Mouse (Mus musculus): ENCODE results near the gene Olfr237-ps1. TPM values are rescaled to one million over a fixed set of nuclear protein-coding genes. Genes with fewer than 3 reads are reported as not detected.

The Olfr237-ps1 gene
- polyA plus RNA-seq, 1 experiment from 2014 or later = not detected

- no peak for TF ChIP-seq EP300 (IDR thresholded peaks at IDR 0.05; ENCODE audit: low read depth)
- Histone ChIP-seq H3K36me3 (replicated peaks; ENCODE audit: insufficient read depth, low read length) (no peaks in the 10 kb centered on the region), H3K27ac (ENCODE audit: low read depth) (no peak overlapping the region), H3K27me3 (ENCODE audit: insufficient read depth, low read length) (no peaks in the 10 kb centered on the region), H3K9ac (replicated peaks) (no peak overlapping the region), H3K4me3 (ENCODE audit: low read depth, low read length) (no peak overlapping the region), H3K4me2 (ENCODE audit: low read depth, low read length) (no peak overlapping the region), H3K9me3 (ENCODE audit: low read length) (no peaks in the 10 kb centered on the region), H3K4me1 (ENCODE audit: insufficient read depth) (no peaks in the 10 kb centered on the region)
- WGBS (ENCODE audit: insufficient replicate concordance) = 62% methylated on average over 6 of the region's 6 CpGs
- DNase-seq = no peak
- ATAC-seq = no peak
Observed at GRCm38 (mm10) chr6:43178584-43179501, 32.5 kb downstream of the Olfr237-ps1 start.

- ATAC-seq (no peak), DNase-seq (no peak)
- Histone ChIP-seq H3K36me3 (replicated peaks; ENCODE audit: insufficient read depth, low read length) (no peaks in the 10 kb centered on the region), H3K4me3 (ENCODE audit: low read depth, low read length) (no peak overlapping the region), H3K4me2 (ENCODE audit: low read depth, low read length) (no peak overlapping the region), H3K4me1 (ENCODE audit: insufficient read depth) (no peaks in the 10 kb centered on the region), H3K9me3 (ENCODE audit: low read length) (no peaks in the 10 kb centered on the region), H3K27ac (ENCODE audit: low read depth) (no peak overlapping the region), H3K9ac (replicated peaks) (no peak overlapping the region), H3K27me3 (ENCODE audit: insufficient read depth, low read length) (no peaks in the 10 kb centered on the region)
- TF ChIP-seq EP300 (IDR thresholded peaks at IDR 0.05; ENCODE audit: low read depth) (no peak), CTCF (IDR thresholded peaks at IDR 0.05; ENCODE audit: low read depth) (no peak)
- 77% methylated on average over 3 of the region's 3 CpGs for WGBS (ENCODE audit: insufficient replicate concordance)
Observed at GRCm38 (mm10) chr6:43190986-43191385, 44.6 kb downstream of the Olfr237-ps1 start.

DNA sequence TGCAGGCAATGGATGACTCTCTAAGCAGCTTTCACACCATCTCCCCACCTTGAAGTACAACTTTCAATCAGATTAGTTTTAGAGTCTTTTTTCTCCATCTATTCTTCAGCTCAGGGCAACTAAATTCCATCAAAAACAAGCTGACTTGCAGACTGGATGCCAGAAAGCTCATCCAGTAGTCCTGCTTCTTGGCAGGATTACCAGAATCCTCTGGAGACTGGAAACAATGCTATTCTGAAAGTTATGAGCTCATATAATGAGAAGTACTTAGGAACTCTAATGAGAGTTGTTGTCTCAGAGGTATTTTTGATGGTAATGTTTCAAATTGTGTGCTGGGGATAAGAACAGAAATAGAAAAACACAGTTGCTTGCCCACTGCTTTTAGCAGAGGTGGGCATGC, 50.4 kb downstream of the Olfr237-ps1 start, which contains the start of gene Olfr435:
TSS of gene Olfr435 (plus strand) at position 366 of the 400 bp plus-strand sequence.
- DNase-seq (no peak), ATAC-seq (no peak)
- H3K36me3 ChIP-seq (replicated peaks; ENCODE audit: insufficient read depth, low read length) = no peaks in the 10 kb centered on the region
- no peaks in the 10 kb centered on the region for H3K27me3 ChIP-seq (ENCODE audit: insufficient read depth, low read length)
- TF ChIP-seq CTCF (IDR thresholded peaks at IDR 0.05; ENCODE audit: low read depth) = no peak
- TF ChIP-seq EP300 (IDR thresholded peaks at IDR 0.05; ENCODE audit: low read depth) = no peak
- H3K9me3 ChIP-seq (ENCODE audit: low read length) = no peaks in the 10 kb centered on the region
- H3K4me1 ChIP-seq (ENCODE audit: insufficient read depth) = no peaks in the 10 kb centered on the region
- H3K27ac ChIP-seq (ENCODE audit: low read depth) = no peak within 1 kb of the TSS
- no peak within 1 kb of the TSS for H3K9ac ChIP-seq (replicated peaks)
- no peak within 1 kb of the TSS for H3K4me3 ChIP-seq (ENCODE audit: low read depth, low read length)
- no peak within 1 kb of the TSS for H3K4me2 ChIP-seq (ENCODE audit: low read depth, low read length)

DNA sequence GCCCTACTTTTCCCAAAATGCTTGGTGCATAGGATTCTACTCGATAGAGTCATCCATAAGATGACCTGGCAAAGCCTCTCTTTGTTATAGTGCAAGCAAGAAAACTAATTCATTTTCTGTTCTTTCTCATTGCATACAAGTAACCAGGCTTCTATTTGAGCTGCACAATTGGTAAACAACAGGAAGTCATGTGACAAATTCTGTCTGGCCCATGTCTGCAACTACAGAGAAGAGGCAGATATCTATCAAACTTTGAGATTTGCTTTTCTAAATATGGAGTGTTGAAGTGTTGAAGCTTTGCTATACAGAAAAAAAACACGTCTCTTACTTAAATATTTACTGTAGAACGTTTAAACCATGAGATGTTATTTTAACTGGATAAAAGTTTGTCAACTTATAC, 51.7 kb downstream of the Olfr237-ps1 start:
- Histone ChIP-seq H3K4me3 (ENCODE audit: low read depth, low read length) (no peak overlapping the region), H3K4me2 (ENCODE audit: low read depth, low read length) (no peak overlapping the region), H3K9ac (replicated peaks) (no peak overlapping the region), H3K4me1 (ENCODE audit: insufficient read depth) (no peaks in the 10 kb centered on the region), H3K27ac (ENCODE audit: low read depth) (no peak overlapping the region), H3K36me3 (replicated peaks; ENCODE audit: insufficient read depth, low read length) (no peaks in the 10 kb centered on the region), H3K27me3 (ENCODE audit: insufficient read depth, low read length) (no peaks in the 10 kb centered on the region), H3K9me3 (ENCODE audit: low read length) (no peaks in the 10 kb centered on the region)
- ATAC-seq (no peak), DNase-seq (no peak)
- TF ChIP-seq CTCF (IDR thresholded peaks at IDR 0.05; ENCODE audit: low read depth) (no peak), EP300 (IDR thresholded peaks at IDR 0.05; ENCODE audit: low read depth) (no peak)
- 44% methylated on average over 3 of the region's 3 CpGs for WGBS (ENCODE audit: insufficient replicate concordance)

DNA sequence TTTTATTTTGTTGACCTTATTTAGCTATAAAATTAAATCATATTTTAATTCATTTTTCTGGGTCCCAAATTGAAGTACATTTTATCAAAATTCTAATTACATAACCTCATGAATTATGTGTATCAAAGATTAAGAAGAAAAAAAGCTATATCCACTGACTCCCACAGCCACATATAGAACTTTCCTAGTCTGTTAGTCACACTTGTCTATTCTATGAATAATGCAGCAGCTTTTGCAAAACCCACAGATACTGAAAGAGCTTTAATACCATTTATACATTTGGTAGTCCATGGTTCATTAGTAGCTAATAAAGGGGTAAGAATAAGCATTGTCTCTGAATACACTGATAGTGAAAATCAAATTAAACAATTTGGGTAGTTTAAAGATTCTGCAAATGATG, 56.4 kb downstream of the Olfr237-ps1 start:
- DNase-seq = no peak
- Histone ChIP-seq H3K27ac (ENCODE audit: low read depth) (no peak overlapping the region), H3K9ac (replicated peaks) (no peak overlapping the region), H3K27me3 (ENCODE audit: insufficient read depth, low read length) (no peaks in the 10 kb centered on the region), H3K4me2 (ENCODE audit: low read depth, low read length) (no peak overlapping the region), H3K4me3 (ENCODE audit: low read depth, low read length) (no peak overlapping the region), H3K36me3 (replicated peaks; ENCODE audit: insufficient read depth, low read length) (no peaks in the 10 kb centered on the region), H3K4me1 (ENCODE audit: insufficient read depth) (no peaks in the 10 kb centered on the region), H3K9me3 (ENCODE audit: low read length) (no peaks in the 10 kb centered on the region)
- TF ChIP-seq CTCF (IDR thresholded peaks at IDR 0.05; ENCODE audit: low read depth) (no peak), EP300 (IDR thresholded peaks at IDR 0.05; ENCODE audit: low read depth) (no peak)
- no peak for ATAC-seq

GRCm38 (mm10) chr6:43205355-43205754, 59.0 kb downstream of the Olfr237-ps1 start:
- no peaks in the 10 kb centered on the region for H3K27me3 ChIP-seq (ENCODE audit: insufficient read depth, low read length)
- H3K4me3 ChIP-seq (ENCODE audit: low read depth, low read length) = no peak overlapping the region
- TF ChIP-seq EP300 (IDR thresholded peaks at IDR 0.05; ENCODE audit: low read depth) = no peak
- no peak for DNase-seq
- WGBS (ENCODE audit: insufficient replicate concordance) = 29% methylated on average over 2 of the region's 2 CpGs
- no peaks in the 10 kb centered on the region for H3K4me1 ChIP-seq (ENCODE audit: insufficient read depth)
- no peak for ATAC-seq
- no peaks in the 10 kb centered on the region for H3K36me3 ChIP-seq (replicated peaks; ENCODE audit: insufficient read depth, low read length)
- no peaks in the 10 kb centered on the region for H3K9me3 ChIP-seq (ENCODE audit: low read length)
- H3K27ac ChIP-seq (ENCODE audit: low read depth) = no peak overlapping the region
- H3K4me2 ChIP-seq (ENCODE audit: low read depth, low read length) = no peak overlapping the region
- H3K9ac ChIP-seq (replicated peaks) = no peak overlapping the region

Other genes starting within 250 kb of the Olfr237-ps1 start
- not detected in 2 replicates for gene Olfr447, start 237.7 kb upstream of the Olfr237-ps1 start, polyA plus RNA-seq (2015; fragmentation: Nextera tagmentation; extraction: Ambion mirVana)
- not detected in 2 replicates for gene Olfr446, start 225.2 kb upstream of the Olfr237-ps1 start, polyA plus RNA-seq (2015; fragmentation: Nextera tagmentation; extraction: Ambion mirVana)
- gene Olfr444, start 197.5 kb upstream of the Olfr237-ps1 start, polyA plus RNA-seq (2015; fragmentation: Nextera tagmentation; extraction: Ambion mirVana) = not detected in 2 replicates
- gene Olfr441, start 40.2 kb upstream of the Olfr237-ps1 start, polyA plus RNA-seq (2015; fragmentation: Nextera tagmentation; extraction: Ambion mirVana) = not detected in 2 replicates
- gene Olfr437, start 16.7 kb downstream of the Olfr237-ps1 start, polyA plus RNA-seq (2015; fragmentation: Nextera tagmentation; extraction: Ambion mirVana) = not detected in 2 replicates
- gene Olfr13, start 25.6 kb downstream of the Olfr237-ps1 start, polyA plus RNA-seq (2015; fragmentation: Nextera tagmentation; extraction: Ambion mirVana) = not detected in 2 replicates
- gene Olfr435, start 50.6 kb downstream of the Olfr237-ps1 start, polyA plus RNA-seq (2015; fragmentation: Nextera tagmentation; extraction: Ambion mirVana) = not detected in 2 replicates
- not detected in 2 replicates for gene Olfr434, start 66.5 kb downstream of the Olfr237-ps1 start, polyA plus RNA-seq (2015; fragmentation: Nextera tagmentation; extraction: Ambion mirVana)
- gene Olfr47, start 85.0 kb downstream of the Olfr237-ps1 start, polyA plus RNA-seq (2015; fragmentation: Nextera tagmentation; extraction: Ambion mirVana) = not detected in 2 replicates
- gene Arhgef5, start 119.0 kb downstream of the Olfr237-ps1 start, polyA plus RNA-seq (2015; fragmentation: Nextera tagmentation; extraction: Ambion mirVana) = 2.6 and 3.1 TPM in 2 replicates
- not detected in 2 replicates for gene Nobox, start 163.0 kb downstream of the Olfr237-ps1 start, polyA plus RNA-seq (2015; fragmentation: Nextera tagmentation; extraction: Ambion mirVana)